Mouse (Mus musculus): Measurements from ENCODE around the gene Sun2.

The Sun2 gene

GRCm38 (mm10) chr15:79741921-79742705 is at the start of gene Sun2:
Gene Sun2, minus strand, starts transcription at chr15:79742536.
- DNase-seq (ENCODE audit: low spot score): peak; percentile 86

- DNase-seq (ENCODE audit: low spot score): peak; percentile 66
Measured at GRCm38 (mm10) chr15:79791502-79791901, 49.2 kb upstream of the Sun2 start.

GRCm38 (mm10) chr15:79790905-79791304 is 48.6 kb upstream of the Sun2 start:
- no peak for DNase-seq (ENCODE audit: low spot score)

- DNase-seq (ENCODE audit: low spot score): no peak
Measured at GRCm38 (mm10) chr15:79790111-79790510, 47.8 kb upstream of the Sun2 start.

GRCm38 (mm10) chr15:79787815-79788214 is 45.5 kb upstream of the Sun2 start:
- no peak for DNase-seq (ENCODE audit: low spot score)

- no peak for DNase-seq (ENCODE audit: low spot score)
Measured at GRCm38 (mm10) chr15:79785056-79785455, 42.7 kb upstream of the Sun2 start.

- DNase-seq (ENCODE audit: low spot score): no peak
Measured at GRCm38 (mm10) chr15:79777749-79778148, 35.4 kb upstream of the Sun2 start, which contains the start of gene Dnal4. Gene Dnal4, minus strand, starts transcription at chr15:79777849.

GRCm38 (mm10) chr15:79775662-79776061 is 33.3 kb upstream of the Sun2 start:
- no peak for DNase-seq (ENCODE audit: low spot score)

GRCm38 (mm10) chr15:79774117-79775027 is 32.0 kb upstream of the Sun2 start:
- peak; percentile 98 for DNase-seq (ENCODE audit: low spot score)

- no peak for DNase-seq (ENCODE audit: low spot score)
Measured at GRCm38 (mm10) chr15:79770629-79771240, 28.4 kb upstream of the Sun2 start.

GRCm38 (mm10) chr15:79768302-79768701 is 26.0 kb upstream of the Sun2 start:
- no peak for DNase-seq (ENCODE audit: low spot score)

- DNase-seq (ENCODE audit: low spot score): no peak
Measured at GRCm38 (mm10) chr15:79767327-79767961, 25.1 kb upstream of the Sun2 start.

GRCm38 (mm10) chr15:79766586-79767071 is 24.3 kb upstream of the Sun2 start:
- DNase-seq (ENCODE audit: low spot score): no peak

- DNase-seq (ENCODE audit: low spot score): no peak
Measured at GRCm38 (mm10) chr15:79766168-79766567, 23.8 kb upstream of the Sun2 start.

GRCm38 (mm10) chr15:79765361-79765760 is 23.0 kb upstream of the Sun2 start:
- DNase-seq (ENCODE audit: low spot score): peak; percentile 52

GRCm38 (mm10) chr15:79764539-79765267 is 22.4 kb upstream of the Sun2 start:
- peak; percentile 43 for DNase-seq (ENCODE audit: low spot score)

GRCm38 (mm10) chr15:79763601-79764246 is 21.4 kb upstream of the Sun2 start:
- peak; percentile 36 for DNase-seq (ENCODE audit: low spot score)

GRCm38 (mm10) chr15:79763001-79763400 is 20.7 kb upstream of the Sun2 start:
- DNase-seq (ENCODE audit: low spot score): no peak

- no peak for DNase-seq (ENCODE audit: low spot score)
Measured at GRCm38 (mm10) chr15:79760956-79761355, 18.6 kb upstream of the Sun2 start.

GRCm38 (mm10) chr15:79757118-79757517 is 14.8 kb upstream of the Sun2 start:
- DNase-seq (ENCODE audit: low spot score): no peak
